Mouse (Mus musculus) monocyte, adult 2 months (primary cell): Measurements from ENCODE around the gene Atg3.
A peak's percentile ranks its signal among the peaks of the same experiment; 100 is the strongest.

Experiments
- DNase-seq, 2 experiments: peaks; one replicate each; pipeline ENCODE4 v3.0.0; 2022; ENCODE audit warnings: low spot score in 2 of 2, low read depth in 1 of 2

The Atg3 gene

DNA sequence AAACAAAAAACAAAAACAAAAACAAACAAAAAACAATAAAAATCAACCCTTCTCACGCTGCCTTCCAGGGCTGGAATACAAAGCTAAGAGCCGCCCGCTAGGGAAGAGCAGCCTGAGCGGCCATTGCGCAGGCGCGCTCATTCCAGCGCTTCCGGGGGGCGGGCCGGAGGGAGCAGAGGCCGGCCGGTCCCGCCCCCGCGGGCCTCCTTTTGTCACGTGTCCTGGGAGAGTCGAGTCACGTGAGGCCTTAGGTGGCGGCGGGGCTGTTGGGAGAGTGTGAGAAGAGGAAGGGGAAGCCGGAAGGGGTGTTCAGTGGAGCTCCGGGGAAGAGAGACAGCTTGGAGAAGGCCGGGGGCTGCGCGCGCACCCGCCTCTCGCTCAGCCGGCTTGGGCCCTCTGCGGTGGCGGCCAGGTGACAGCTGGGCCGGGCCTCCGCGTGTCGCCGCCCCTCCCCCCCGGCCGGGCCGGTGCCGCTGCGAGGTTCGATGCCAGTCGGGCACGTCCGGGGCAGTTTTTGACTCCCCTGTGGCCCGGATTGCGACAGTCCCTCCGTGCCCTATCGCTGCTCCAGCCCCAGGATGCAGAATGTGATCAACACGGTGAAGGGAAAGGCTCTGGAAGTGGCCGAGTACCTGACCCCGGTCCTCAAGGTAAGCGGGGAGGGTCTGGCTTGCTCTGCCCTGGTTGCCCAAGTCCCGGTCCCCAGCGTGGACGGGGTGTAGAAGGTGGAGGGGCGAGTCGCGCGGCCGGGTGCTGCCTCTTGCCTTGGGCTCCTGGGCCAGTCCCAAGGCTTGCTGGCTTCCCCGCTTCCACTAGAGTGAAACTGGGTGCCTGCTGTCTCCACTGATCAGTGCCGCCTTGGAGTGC is at the start of gene Atg3, which contains the start of gene Slc35a5:
Gene Atg3 (plus strand): TSS at position 264 of the 867 bp plus-strand sequence.
Gene Slc35a5 (minus strand): TSS at position 185 of the 867 bp plus-strand sequence.
- peak; percentile 92 to 94 for DNase-seq

DNA sequence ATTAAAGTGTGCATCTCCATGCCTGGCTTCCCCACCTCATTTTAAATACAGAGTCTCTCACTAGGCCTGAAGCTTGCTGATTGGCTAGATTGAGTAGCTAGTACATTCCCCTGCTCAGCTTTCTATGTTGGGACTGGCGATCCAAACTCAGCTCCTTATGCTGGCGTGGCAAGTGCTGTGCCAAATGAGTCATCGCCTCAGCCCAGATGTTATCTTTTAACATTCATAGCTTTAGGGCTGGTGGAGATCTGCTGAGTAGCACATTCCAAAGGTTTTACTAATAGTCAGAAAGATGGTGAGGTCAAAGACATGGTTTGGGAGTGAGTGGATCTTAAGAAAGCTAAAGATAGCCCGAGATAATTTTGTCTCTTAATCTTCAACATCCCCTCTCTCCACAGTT is 48.1 kb upstream of the Atg3 start:
- no peak for DNase-seq

DNA sequence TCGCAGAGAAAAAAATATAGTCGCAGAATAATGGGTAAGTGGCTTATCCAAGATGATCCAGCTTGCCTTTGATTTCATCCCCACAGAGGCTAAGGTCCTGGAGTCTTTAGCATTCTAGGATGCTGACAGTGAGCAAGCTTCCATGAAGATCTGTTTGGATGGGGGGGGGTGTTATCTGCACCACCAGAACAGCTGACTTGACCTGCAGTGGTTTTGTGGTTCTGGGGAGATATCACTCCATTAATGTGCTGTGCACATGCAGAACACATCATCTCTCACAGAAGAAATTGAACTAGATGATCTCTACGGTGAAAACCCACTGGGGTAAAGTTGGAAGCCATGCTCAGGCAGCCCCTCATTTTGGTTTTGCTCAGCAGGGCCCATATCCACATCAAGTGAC is 41.4 kb upstream of the Atg3 start:
- no peak for DNase-seq

DNA sequence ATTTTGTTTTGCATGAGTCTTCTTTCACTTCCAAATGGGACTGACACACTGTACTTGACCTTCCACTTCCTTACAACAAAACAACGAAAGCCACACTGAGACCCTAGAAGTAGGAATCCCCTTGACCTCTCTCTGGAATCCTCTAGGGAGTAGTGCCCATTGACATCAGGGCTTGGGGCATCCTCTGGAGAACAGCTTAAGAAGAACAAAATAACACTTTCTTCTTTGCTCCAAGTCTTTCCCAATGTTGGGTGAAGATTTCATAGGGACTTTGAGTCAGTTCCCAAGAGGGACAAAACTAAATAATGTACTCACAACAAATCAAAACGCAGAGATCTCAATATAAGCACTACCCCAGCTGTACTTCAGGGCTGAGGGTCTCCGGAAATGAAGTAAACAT is 39.8 kb upstream of the Atg3 start:
- DNase-seq, result no peak

DNA sequence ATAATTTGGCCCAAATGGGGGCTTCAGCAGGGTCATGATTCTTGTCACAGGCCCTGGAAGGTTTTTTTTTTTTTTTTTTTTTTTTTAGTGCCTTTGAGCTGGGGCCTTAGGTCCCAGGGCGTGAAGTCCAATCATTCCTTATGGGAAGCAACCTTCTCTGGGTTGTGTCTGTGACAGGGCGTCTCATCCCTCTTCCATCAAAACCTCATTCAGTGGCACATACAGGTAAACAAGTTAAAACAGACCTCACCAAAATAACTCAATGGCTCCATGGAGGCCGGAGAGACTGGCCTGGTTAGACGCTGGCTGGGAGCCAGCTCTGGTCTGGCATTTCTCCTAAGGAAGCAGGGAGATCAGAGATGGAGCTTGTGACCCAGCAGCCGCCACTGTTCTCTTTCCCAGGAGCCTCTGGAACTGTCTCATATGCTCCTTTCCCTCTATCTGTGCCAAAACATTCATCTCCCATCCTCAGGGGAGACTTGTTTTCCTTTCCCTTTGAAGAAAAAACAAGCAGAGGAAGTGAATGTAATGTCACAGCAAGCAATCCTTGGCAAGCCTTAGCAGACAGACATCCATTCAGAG is 37.6 kb upstream of the Atg3 start:
- DNase-seq, result no peak

DNA sequence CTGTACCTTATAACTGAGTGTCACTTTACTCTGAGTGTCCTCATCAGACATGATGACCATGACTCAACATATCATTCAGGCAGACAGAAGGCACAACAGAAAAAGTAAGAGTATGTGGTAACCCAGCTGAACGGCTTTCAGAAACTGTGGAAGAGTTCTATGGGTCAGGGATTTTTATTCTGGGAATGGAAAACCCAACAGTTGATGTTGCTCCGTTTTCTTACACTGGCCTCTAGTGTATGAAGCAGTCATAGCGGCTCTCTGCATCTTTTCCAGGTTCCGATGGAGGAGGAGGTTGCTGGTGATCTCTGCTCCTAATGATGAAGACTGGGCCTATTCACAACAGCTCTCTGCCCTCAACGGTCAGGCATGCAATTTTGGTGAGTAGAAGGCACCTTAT is 36.0 kb upstream of the Atg3 start:
- DNase-seq, result no peak

DNA sequence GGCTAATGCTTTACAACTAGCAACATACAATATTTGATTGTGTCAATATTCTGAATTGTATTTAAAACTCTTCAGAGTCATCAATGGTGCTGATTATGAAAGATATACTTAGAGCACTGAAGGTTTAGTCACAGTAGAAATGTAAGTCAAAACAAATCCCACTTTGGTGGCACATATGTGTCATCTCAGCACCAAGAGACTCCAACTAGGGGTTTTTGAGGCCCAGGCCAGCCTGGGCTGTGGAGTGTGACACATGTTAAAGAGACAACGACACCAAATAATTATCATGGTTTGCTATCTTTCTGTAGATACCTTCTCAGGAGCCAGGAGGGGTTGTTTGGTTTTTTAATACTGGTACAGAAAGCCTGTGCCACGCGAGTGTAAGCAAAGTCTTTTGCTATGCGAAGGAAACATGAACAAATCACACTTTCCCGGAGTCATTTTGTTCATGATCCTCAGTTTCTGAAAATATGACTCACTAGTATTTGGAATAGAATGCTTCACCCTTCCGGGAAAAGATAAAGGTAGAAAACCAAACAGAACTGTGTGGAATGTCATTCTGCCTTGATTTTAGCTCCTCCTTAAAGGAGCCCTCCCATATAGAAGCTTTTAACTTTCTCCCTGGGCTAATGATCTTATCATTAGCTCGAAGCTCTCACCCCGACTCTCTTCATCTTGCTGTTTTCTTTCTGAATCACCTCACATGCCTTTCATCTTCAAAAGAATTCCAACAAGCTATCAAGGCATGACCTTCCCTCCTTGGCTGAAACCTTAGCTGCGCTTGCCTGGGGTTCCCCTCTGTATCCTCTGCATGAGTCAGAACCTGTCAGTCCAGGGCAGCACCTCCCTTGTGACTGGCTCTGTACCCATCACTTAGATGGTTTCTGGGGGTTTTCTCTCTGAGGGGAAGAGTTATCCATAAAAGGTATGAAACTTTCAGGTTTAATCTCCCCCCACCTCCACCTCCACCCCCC is 34.1 kb upstream of the Atg3 start:
- DNase-seq, result no peak

DNA sequence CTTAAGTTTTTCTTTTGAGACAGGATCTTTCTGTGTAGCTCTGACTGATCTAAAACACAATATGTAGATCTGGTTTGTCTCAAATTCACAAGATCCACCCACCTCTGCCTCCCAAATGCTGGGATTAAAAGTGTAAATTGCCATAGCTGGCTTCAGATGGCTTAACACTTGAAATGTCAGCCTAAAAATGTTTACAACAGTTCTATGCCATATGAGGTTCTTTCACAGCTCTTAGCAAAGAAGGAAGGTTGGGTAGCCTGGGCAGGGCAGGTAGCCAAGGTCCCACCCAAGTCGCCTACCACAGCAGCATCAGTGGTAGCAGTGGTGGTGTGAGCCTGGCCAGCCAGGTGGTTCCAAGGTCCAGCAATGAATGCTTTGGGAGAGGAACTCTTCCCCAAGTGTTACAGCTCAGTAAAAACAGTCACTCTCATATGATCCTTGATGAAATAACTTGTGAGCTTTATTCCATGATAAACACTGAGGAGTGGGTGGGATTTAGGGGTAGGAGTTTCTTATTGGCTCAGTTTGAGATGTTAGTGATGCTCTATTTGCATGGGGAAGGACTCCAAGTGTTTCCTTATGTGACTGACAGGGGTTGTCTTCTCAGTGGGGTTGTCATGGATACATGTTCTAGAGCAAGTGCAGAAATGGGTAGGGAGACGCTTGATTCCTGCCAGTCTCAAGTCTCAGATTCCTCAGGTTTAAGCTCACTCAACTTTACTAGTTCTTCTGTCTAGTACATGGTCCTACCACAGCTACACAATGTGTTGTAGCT is 30.5 kb upstream of the Atg3 start:
- DNase-seq, result no peak

DNA sequence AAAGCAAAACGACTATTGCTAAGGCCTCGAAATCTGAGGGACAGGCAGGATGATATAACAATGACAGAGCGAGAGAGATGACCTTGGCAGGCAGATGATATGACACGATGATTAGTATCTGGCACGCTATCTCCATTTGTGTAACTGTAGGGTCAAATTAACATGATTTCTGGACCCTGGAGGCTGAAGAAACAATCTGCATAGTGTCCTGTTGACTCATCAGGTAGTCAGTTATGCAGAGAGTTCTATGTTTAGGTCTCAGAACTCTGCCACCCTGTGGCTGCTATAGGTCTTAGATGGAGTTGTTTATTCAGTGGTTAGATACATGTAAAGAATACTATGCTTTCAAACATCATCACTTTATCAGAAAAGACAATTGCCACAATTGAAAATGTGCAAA is 16.9 kb upstream of the Atg3 start:
- DNase-seq, result no peak

DNA sequence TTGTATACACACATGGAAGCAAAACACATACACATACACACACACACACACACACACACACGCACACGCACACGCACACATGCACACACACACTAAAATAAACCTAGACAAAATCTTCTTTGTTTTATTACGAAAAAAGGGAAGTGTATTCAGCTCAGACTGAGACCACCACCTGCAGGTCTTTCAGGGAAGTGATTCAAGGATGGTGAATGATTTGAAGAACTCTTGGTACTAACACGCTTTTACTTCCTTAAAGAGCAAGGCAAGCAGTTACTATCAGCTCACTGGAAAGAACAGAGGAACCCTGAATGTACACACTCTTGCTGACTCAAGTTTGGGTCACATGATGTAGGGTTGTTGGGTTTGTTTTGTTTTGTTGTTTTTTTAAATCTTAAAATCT is 16.0 kb upstream of the Atg3 start:
- DNase-seq, result peak; percentile 13 to 14

DNA sequence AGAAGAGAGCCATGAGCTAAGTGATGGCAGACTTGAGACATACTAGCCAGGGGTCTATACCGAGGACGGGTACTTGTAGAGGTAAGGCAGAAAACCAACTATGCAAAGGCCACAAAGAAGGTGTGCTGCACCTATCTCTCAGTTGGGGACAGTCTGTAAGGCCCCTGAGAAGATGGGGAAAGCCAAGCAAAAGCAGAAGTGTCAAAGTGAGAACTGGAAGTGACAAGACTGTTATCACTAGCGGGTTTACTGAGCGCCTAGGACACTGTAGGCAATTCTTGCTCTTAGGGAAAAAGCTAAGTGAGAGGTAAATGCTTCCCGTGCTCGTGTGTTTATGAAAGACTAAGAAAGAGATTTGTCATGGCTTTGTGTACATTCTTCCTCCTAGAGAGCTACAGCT is 13.5 kb upstream of the Atg3 start:
- DNase-seq, result no peak

DNA sequence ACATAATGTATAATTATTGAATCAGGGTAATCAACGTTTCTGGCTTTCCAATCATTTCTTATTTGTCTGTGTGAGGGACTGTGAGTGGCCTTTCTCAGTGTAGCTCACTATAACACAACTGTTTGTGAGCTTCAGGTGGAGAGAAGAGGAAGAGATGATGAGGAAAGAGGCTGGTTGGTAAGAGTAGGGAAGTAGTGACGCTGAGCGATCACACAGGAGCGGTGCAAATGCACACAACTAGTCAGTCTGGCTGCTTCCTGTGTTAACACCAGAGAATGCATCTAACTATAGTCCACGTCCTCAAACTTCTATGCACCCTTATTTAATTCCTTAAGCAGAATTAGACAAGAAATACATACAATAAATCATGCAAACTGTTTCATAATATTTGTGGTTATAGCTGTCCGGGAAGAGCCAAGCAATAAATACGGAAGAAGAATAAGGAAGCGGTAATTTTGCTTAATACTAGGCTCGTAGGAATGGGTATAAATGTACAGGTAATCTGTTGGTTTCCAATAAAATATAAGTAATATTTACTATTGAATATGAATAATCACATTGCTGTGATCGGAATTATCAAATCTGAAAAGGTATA is 10.0 kb upstream of the Atg3 start:
- peak; percentile 12 to 32 for DNase-seq

DNA sequence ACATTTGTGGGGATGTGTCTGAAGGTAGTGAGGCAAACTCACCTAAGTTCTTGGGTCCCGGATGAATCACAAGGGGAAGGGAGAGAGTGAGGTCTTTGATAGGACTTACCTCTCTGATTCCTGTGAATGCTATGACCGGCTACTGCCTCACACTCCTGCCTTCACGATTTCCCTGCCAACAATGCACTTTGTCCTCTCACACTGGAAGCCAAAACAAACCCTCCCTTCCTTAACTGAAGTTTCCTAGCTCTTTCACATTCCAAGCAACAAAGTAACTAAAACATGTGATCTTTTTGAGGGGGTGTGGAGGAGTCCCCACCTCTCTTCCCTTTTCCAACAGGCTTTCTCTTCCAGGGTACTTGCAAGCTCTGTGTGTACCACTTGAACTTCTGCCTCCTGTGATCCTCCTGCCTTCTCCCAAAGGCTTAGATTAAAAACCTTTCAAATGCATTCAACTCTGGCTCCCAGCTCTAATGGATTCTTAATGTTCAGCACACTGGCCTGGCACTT is 3.8 kb upstream of the Atg3 start:
- DNase-seq, result no peak

DNA sequence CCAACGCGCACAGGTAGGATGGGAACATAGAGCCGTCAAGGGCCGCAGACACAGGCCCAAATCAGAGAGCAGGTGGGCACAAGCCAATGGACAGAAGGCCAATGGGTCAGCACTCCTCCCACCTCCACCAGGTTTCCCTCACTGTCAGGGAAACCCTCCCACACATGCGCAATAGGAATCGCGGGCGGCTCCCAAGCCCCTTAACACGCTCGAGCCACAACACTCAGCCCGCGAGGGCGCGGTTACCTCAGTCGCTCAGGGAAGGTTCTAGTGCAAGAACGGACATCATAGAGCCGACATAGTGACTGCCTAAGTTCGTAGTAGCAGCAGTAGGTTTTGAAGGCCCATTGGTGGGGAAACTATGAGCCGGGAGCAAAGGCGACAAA is 456 bp upstream of the Atg3 start:
- no peak for DNase-seq

DNA sequence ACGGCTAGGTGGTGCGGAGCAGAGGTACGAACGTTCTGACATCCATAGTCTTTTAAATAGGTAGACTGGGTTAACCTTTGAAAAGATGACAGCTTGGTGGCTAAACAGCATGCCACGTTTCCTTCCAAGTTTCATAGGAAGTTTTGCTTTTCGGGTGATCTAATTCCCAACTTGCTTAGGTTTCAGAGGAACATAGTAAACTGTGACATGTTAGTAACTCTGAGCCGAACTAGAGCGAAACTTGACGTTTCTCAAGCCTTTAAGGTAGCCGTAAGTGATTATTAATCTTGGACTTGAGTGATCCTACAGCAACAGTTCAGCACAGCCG is 768 bp downstream of the Atg3 start:
- no peak for DNase-seq

DNA sequence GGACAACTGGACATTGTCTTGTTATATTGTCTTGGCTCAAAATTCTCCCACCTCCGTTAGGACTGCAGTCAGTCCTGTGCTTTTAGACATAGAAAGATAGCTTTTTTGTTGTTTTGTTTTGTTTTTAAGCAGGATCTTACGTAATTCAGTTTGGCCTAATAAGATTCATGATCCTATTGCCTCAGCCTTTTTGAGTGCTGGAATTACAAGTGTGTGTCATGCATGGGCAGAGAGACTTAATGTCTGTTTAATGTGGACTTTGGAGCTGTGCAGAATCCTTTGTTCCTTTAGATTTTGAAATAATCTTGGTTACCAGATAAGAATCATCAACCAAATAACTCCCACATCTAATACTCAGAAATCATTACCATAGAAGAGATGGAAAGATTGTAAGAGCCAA is 20.0 kb downstream of the Atg3 start:
- DNase-seq, result no peak

DNA sequence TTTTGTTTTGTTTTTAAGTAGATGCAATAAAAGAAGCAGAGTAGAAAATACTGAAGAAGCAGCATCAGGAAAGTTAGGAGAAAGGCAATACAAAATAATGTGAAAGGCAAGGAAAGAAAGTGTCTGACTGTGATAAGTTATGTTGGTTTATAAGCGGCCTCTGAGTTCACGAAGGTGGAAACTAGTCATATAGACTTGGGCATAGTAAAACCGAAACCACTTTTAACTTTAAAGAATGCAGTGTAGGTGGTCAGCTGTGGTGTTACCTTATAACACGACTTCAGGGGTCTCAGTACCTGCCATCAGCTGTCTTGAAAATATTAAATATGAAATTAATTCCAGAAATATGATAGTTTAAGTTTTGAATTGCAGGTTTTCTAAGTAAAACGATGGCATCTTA is 23.2 kb downstream of the Atg3 start:
- no peak for DNase-seq

DNA sequence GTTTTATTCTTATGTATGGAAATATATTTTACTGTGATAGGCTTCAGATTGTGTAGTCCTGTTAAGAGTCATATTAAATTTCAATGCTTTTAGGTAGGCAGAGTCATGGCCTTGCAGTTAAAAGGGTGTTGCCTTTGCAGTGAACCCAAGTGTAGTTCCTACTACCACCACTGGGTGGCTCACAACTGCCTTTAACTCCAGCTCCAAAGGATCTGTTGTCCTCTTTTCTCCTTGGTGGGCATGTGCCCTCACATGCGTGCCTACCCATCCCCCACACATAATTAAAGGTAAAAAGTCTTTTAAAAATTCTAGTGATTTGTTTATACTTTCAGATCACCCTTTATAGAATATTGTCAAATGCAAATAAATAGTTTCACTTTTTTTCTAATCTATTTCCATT is 34.0 kb downstream of the Atg3 start:
- DNase-seq, result no peak

DNA sequence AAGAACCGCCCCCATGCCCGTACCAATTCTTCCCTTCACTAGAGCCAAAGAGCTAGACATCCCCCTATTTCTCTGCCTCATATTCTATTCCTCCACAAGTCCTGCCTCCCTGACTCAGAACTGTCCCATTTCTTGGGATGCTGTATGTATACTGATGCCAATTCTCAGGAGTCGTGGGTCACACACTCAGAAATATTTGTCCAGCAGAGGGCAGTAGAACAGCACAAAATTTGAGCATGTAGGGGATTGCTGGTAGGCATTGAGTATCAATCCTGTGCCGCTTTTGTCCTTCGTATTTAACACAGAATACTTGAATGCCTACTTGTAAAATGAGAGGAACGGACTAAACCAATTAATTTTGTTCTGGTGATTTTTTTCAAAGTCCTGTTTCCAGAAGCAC is 38.2 kb downstream of the Atg3 start:
- DNase-seq, result no peak

DNA sequence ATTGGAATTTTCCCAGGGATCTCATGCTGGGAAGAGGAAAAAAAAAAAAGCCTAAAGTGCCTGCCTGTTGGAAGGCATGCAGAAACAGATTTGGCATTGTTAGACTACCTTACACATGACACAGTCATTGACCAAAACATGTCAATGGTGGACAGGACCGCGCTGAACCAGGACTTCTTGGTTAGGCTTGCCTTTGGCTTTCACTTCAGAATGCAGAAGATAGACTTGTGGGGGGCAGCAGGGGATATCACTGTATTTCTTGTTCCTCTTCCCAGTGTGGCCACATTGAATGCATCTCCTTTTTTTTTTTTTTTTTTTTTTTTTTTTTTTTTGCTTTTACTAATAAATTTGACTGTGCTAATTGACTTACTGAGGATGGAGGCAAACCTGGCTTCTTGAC is 42.8 kb downstream of the Atg3 start:
- no peak for DNase-seq
